Mouse (Mus musculus) lung, adult 18-20 months (tissue): Measurements from ENCODE around the gene Olfr850.

Source experiments
- DNase-seq, 2 experiments: peaks; one replicate each; pipeline ENCODE4 v3.0.0; 2022; ENCODE audit warnings: mixed read lengths in 2 of 2

Gene Olfr850

DNA sequence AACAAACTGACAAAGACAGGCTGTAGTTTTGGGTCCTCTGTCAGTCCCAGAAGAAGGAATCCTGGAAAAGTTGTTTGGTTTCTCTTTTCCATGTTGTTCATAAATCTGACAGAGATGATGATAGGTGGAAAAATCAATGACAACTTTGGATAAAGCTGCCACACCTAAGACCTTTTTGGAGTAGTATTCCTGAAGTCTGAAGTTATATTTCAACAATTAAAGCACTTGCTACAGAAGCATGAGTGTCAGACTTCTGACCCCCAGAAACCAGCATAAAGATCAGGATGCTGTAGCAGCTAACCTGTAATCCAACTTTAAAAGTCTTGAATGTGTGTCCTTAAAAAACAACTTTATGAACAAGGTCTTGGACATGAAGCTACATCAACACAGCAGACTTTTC, at the start of gene Olfr850:
Gene Olfr850 (minus strand): TSS at position 101 of the 400 bp plus-strand sequence.
- no peak for DNase-seq

DNA sequence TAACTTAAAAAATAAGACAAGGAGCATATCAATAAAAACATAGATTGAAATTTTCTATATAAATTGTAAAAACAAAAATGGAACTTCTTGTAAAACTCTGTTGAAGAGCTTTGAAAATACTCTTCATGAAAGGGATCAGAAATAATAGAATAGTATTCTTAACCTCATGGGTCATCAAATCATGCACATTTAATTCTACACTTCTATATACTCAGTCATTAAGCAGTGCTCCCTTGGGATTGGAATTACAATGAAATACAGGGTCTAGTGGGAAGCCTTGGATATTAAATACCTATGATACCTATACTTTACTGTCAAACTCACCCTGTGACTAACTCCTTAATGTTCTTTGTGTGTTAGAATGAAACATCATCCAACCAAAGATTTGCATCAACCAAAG, 14.9 kb upstream of the Olfr850 start, which contains the start of gene Olfr851:
Gene Olfr851 (plus strand): TSS at position 301 of the 400 bp plus-strand sequence.
- DNase-seq: no peak

DNA sequence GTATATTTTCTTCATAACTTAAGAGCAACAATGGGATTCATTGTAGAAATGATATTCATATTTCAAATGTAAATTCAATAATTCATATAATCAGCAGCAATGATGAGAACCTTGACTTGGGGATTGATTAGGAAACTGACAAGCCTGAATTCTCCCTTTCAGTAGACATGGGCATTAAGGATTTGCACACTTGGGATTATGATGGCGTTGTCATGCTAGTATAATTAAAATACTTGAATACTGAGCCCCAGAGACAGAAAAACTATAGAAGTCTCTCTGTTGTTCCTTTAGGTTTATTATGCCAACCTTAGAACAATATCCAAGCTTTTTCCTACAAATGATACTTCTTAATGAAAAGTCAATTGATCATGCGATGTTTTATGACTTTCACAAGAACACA, 38.1 kb downstream of the Olfr850 start, which contains the start of gene Olfr849:
Gene Olfr849 (plus strand): TSS at position 301 of the 400 bp plus-strand sequence.
- no peak for DNase-seq
